Mouse (Mus musculus): Measurements from ENCODE around the gene Ctdnep1. TPM values are rescaled to one million over a fixed set of nuclear protein-coding genes. Genes with fewer than 3 reads are reported as not detected.

Ctdnep1 gene
- polyA plus RNA-seq, 1 experiment, result 133 TPM

DNA sequence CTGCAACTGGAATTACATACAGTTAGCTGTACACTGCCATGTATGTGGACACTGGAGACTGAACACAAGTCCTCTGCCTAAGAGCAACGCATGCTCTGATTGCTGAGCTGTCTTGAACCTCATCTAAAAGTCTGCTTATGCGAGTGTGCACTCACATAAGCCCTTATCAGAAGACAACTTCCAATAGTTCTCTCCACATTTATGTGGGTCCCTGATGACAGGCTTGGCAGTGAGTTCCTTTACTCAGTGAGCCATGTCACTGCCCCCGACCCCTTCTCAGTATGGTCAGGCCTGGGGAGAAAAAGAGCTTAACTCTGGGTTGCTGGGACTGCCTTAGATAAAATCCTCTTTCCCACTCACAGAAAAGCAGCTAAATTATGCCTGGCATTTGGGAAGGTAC is 35.7 kb downstream of the Ctdnep1 start, which contains the start of gene Dlg4:
Dlg4 (plus strand) TSS at position 274 of the 400 bp plus-strand sequence.
- peaks cover 4% of the 10 kb centered on the region; the same call in 1 of the 2 replicates for H3K36me3 ChIP-seq (ENCODE audit: control insufficient read depth, insufficient read depth, low read length)
- H3K4me3 ChIP-seq (ENCODE audit: control insufficient read depth, insufficient read depth, low read length), result no peak within 1 kb of the TSS
- DNase-seq, result no peak
- H3K27ac ChIP-seq (ENCODE audit: control insufficient read depth, insufficient read depth, low read length), result peak within 1 kb of the TSS; percentile 49; the same call in 1 of the 2 replicates
- H3K27me3 ChIP-seq (ENCODE audit: control insufficient read depth, insufficient read depth, low read length), result no peaks in the 10 kb centered on the region
- H3K4me1 ChIP-seq (replicated peaks; ENCODE audit: control insufficient read depth, insufficient read depth, low read length), result peaks cover 46% of the 10 kb centered on the region
- no peak for TF ChIP-seq CTCF (IDR thresholded peaks at IDR 0.05; ENCODE audit: borderline replicate concordance, control insufficient read depth, extremely low read depth, insufficient read depth, low read length, poor library complexity)
- no peak for TF ChIP-seq POLR2A (IDR thresholded peaks at IDR 0.05; ENCODE audit: control insufficient read depth, extremely low read depth, insufficient read depth, low read length, poor library complexity)
- 94% methylated on average over 3 of the region's 3 CpGs for WGBS

DNA sequence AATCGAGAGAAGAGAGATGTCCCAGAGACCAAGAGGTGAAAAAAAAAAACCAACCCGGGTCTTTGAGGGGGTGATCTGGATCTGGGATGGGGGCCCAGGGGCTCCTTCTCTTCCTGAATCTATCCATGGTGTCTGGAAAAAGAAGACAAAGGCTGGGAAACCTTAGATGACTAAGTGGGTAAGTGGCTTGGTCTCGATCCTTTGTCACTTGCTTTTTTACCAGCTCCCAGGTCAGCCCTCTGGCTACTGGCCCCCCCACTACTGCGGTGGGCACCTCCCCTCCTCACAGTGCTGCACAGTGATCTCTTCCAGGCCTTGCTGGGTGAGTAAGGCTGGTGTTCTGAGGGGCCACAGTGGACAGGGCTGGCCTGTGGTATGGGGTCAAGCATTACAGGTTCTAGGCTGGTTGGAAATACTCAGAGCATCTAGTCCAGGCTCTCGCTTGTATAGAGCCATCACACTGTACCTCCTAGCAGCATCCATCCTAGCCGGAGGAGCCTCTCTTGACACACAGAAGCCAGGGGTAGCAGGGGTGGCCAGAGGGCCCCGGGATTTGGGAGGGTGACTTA is 36.3 kb downstream of the Ctdnep1 start:
- no peak for DNase-seq
- Histone ChIP-seq H3K4me1 (replicated peaks; ENCODE audit: control insufficient read depth, insufficient read depth, low read length) (peaks cover 48% of the 10 kb centered on the region), H3K27me3 (ENCODE audit: control insufficient read depth, insufficient read depth, low read length) (no peaks in the 10 kb centered on the region), H3K36me3 (ENCODE audit: control insufficient read depth, insufficient read depth, low read length) (no peaks in the 10 kb centered on the region), H3K4me3 (ENCODE audit: control insufficient read depth, insufficient read depth, low read length) (no peak overlapping the region), H3K27ac (ENCODE audit: control insufficient read depth, insufficient read depth, low read length) (0 out of 2 replicates have a peak overlapping the region, but pooled peaks have one; percentile 49)
- 78% methylated on average over 7 of the region's 7 CpGs for WGBS
- TF ChIP-seq POLR2A (IDR thresholded peaks at IDR 0.05; ENCODE audit: control insufficient read depth, extremely low read depth, insufficient read depth, low read length, poor library complexity), result no peak
- TF ChIP-seq CTCF (IDR thresholded peaks at IDR 0.05; ENCODE audit: borderline replicate concordance, control insufficient read depth, extremely low read depth, insufficient read depth, low read length, poor library complexity), result no peak

DNA sequence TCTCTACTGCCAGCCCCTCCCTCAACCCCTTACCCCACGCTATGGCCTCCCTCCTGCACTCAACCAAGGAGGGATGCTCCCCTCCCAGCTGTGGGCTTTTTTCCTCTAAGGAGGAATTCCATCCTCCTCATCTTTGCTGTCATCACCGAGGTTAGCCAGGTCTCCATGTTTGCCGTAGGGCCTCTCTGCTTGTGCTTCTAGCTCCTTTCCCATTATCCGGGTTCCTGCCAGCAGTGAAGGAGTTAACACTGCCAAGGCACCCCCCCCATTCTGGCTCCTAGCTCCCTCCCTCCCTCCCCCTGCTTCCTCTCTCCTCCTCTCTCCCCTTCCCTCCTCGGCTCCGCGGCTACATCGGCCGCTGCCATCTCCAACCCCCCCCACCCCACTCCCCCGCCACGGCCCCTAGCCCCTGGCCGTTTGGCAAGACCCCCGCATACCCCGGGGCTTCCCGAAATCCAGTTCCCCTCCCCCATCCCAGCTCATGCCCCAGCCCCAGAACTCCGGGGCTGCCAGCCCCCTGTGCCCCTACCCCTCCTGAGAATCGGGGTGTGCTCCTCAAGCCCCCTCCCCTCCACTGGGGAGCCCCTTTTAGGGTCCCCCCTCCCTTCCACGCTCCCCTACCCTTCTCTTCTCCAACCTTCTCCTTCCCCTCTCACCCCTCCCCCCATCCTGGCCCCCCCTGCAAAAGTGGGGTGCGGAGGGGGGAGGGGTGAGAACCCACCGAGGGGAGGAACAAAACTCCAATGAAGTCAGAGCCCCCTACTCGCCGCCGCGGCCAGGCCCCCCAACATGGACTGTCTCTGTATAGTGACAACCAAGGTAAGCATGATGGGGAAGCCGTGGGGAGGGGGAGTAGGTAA is 37.4 kb downstream of the Ctdnep1 start:
- Histone ChIP-seq H3K36me3 (ENCODE audit: control insufficient read depth, insufficient read depth, low read length) (no peaks in the 10 kb centered on the region), H3K4me3 (ENCODE audit: control insufficient read depth, insufficient read depth, low read length) (peak overlapping the region; percentile 55), H3K27me3 (ENCODE audit: control insufficient read depth, insufficient read depth, low read length) (no peaks in the 10 kb centered on the region), H3K4me1 (replicated peaks; ENCODE audit: control insufficient read depth, insufficient read depth, low read length) (peaks cover 48% of the 10 kb centered on the region), H3K27ac (ENCODE audit: control insufficient read depth, insufficient read depth, low read length) (peak overlapping the region; percentile 84)
- peak; percentile 58 for DNase-seq
- TF ChIP-seq POLR2A (IDR thresholded peaks at IDR 0.05; ENCODE audit: control insufficient read depth, extremely low read depth, insufficient read depth, low read length, poor library complexity) (no peak), CTCF (IDR thresholded peaks at IDR 0.05; ENCODE audit: borderline replicate concordance, control insufficient read depth, extremely low read depth, insufficient read depth, low read length, poor library complexity) (no peak)
- 1% methylated on average over 25 of the region's 25 CpGs for WGBS

DNA sequence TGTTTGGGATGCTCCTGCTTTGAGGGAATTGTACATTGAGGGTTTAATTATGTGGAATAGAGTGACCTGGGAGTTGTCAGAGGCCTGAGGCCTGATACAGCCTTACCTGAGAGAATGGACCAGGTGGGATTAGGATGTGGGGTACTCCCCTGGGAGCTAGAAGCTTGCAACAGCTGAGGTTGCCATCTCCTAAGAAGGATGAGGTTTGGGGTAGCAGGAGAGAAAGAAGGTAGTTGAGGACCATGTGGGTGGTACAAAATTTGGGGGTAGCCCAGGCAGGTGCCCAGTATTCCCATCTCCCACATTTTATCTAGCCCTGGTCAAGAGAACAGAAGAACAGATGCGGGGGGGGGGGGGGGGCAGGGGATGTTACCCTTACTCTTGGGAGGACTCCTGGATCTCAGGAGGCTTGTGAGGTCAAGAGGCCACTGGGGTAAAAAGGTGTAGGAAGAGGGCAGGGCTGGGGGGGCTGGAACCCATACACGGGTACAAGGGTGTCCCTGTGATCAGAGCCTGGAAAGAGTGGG is 38.6 kb downstream of the Ctdnep1 start:
- Histone ChIP-seq H3K27me3 (ENCODE audit: control insufficient read depth, insufficient read depth, low read length) (no peaks in the 10 kb centered on the region), H3K4me3 (ENCODE audit: control insufficient read depth, insufficient read depth, low read length) (peak overlapping the region; percentile 37), H3K36me3 (ENCODE audit: control insufficient read depth, insufficient read depth, low read length) (no peaks in the 10 kb centered on the region), H3K27ac (ENCODE audit: control insufficient read depth, insufficient read depth, low read length) (peak overlapping the region; percentile 84), H3K4me1 (replicated peaks; ENCODE audit: control insufficient read depth, insufficient read depth, low read length) (peaks cover 48% of the 10 kb centered on the region)
- 9% methylated on average over 2 of the region's 2 CpGs for WGBS
- 0 out of 2 replicates have a peak, but pooled peaks have one; percentile 39 for TF ChIP-seq POLR2A (IDR thresholded peaks at IDR 0.05; ENCODE audit: control insufficient read depth, extremely low read depth, insufficient read depth, low read length, poor library complexity)
- no peak for TF ChIP-seq CTCF (IDR thresholded peaks at IDR 0.05; ENCODE audit: borderline replicate concordance, control insufficient read depth, extremely low read depth, insufficient read depth, low read length, poor library complexity)
- no peak for DNase-seq

DNA sequence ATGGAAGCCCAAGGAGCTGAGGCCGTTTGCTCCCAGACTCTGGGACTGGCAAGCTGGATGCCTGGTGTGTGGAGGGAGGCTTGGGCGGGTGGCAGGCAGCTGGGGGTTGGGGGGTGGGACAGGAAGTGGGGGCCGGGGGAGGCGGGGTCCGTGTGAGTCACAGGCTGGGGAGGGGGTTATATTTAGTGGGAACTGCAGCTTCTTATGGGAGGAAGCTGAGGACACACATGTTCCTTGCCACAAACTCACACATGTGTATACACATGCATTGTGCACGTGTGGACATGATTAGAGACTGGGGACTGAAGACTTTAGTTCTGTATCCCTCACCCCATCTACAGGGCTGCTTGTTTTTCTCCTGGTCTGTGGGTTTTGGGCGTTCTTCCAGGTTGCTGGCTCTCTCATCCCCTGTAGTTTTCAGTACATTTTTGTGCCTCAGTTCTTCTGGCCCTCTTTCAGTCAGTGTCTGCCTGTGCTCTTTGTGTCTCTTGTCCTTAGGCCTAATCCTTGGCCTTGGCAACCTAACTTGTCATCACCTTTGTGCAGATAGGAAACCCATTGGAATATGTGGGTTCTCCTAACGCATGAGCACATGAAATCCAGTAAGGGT is 39.2 kb downstream of the Ctdnep1 start:
- Histone ChIP-seq H3K36me3 (ENCODE audit: control insufficient read depth, insufficient read depth, low read length) (no peaks in the 10 kb centered on the region), H3K4me3 (ENCODE audit: control insufficient read depth, insufficient read depth, low read length) (peak overlapping the region; percentile 37), H3K4me1 (replicated peaks; ENCODE audit: control insufficient read depth, insufficient read depth, low read length) (peaks cover 46% of the 10 kb centered on the region), H3K27me3 (ENCODE audit: control insufficient read depth, insufficient read depth, low read length) (no peaks in the 10 kb centered on the region), H3K27ac (ENCODE audit: control insufficient read depth, insufficient read depth, low read length) (peak overlapping the region; percentile 84)
- 8% methylated on average over 8 of the region's 8 CpGs for WGBS
- TF ChIP-seq CTCF (IDR thresholded peaks at IDR 0.05; ENCODE audit: borderline replicate concordance, control insufficient read depth, extremely low read depth, insufficient read depth, low read length, poor library complexity), result no peak
- no peak; the same call in 1 of the 2 replicates for TF ChIP-seq POLR2A (IDR thresholded peaks at IDR 0.05; ENCODE audit: control insufficient read depth, extremely low read depth, insufficient read depth, low read length, poor library complexity)
- DNase-seq, result peak; percentile 64

DNA sequence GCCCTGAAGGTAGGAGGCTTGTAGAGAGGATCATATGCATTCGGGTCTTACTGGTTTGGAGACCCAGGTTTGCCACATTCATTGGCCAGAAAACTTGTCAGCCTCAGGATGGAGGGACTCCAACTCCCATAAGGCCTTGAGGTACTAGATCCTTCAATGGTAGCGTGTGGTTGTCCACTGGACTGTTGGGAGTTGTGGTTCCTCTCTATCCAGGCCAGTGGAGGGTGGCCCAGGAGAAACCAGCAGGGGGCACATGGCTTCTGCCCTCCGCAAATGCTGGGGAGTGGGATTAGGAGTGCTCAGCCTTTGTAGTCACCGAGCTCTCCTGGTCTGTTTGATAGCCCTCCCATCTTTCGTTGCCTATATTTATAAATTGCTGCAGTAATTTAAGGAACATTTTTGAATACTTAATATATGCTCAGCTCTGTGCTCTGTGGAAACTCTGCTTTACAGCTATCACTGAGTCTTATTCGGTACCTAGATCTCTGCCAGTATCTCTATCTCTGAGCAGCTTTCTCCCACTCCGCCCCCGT is 39.8 kb downstream of the Ctdnep1 start:
- TF ChIP-seq POLR2A (IDR thresholded peaks at IDR 0.05; ENCODE audit: control insufficient read depth, extremely low read depth, insufficient read depth, low read length, poor library complexity), result no peak
- TF ChIP-seq CTCF (IDR thresholded peaks at IDR 0.05; ENCODE audit: borderline replicate concordance, control insufficient read depth, extremely low read depth, insufficient read depth, low read length, poor library complexity), result peak; percentile 62; the same call in 1 of the 2 replicates
- peak; percentile 71 for DNase-seq
- H3K4me1 ChIP-seq (replicated peaks; ENCODE audit: control insufficient read depth, insufficient read depth, low read length), result peaks cover 46% of the 10 kb centered on the region
- H3K27me3 ChIP-seq (ENCODE audit: control insufficient read depth, insufficient read depth, low read length), result no peaks in the 10 kb centered on the region
- 1% methylated on average over 8 of the region's 8 CpGs for WGBS
- peak overlapping the region; percentile 84 for H3K27ac ChIP-seq (ENCODE audit: control insufficient read depth, insufficient read depth, low read length)
- H3K36me3 ChIP-seq (ENCODE audit: control insufficient read depth, insufficient read depth, low read length), result no peaks in the 10 kb centered on the region
- H3K4me3 ChIP-seq (ENCODE audit: control insufficient read depth, insufficient read depth, low read length), result peak overlapping the region; percentile 42
